Mouse (Mus musculus): ENCODE results near the gene Dnajc10.

DNA sequence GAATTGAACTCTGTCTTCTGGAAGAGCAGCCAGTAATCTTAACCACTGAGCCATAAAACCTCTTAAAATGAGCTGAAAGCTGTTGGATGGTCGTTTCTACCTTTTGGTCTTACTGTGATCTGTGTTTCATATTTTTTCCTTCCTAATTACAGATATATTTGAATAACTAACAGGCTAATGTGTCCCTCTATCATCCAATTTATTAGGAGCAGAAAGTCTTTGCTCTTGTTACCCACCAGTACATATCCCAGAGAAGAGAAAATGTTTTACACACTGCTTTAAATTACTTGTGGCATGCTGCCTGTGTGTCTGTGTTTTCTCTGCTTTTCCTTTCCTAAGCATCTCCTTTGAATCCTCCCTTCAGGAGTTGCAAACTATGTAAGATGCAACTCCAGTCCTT, 1.1 kb upstream of the Dnajc10 start:
- TF ChIP-seq CTCF (IDR thresholded peaks at IDR 0.05; ENCODE audit: extremely low read depth, insufficient read length, insufficient replicate concordance, low read depth, low read length) (no peak), POLR2A (IDR thresholded peaks at IDR 0.05; ENCODE audit: low read depth, low read length) (no peak)

Data from small intestine, adult 2 months (tissue).